Mouse (Mus musculus): ENCODE measurements around the gene Tmem145. TPM values are rescaled to one million over a fixed set of nuclear protein-coding genes. Genes with fewer than 3 reads are reported as not detected.
A peak's percentile ranks its signal among the peaks of the same experiment; 100 is the strongest.
"Not testable (repeated sequence)": the region's sequence is repeated elsewhere in the genome, so short reads cannot be mapped to it uniquely, and the experiment has no call there.

The Tmem145 gene
- polyA plus RNA-seq, 1 experiment from 2014 or later = 0.67 TPM

DNA sequence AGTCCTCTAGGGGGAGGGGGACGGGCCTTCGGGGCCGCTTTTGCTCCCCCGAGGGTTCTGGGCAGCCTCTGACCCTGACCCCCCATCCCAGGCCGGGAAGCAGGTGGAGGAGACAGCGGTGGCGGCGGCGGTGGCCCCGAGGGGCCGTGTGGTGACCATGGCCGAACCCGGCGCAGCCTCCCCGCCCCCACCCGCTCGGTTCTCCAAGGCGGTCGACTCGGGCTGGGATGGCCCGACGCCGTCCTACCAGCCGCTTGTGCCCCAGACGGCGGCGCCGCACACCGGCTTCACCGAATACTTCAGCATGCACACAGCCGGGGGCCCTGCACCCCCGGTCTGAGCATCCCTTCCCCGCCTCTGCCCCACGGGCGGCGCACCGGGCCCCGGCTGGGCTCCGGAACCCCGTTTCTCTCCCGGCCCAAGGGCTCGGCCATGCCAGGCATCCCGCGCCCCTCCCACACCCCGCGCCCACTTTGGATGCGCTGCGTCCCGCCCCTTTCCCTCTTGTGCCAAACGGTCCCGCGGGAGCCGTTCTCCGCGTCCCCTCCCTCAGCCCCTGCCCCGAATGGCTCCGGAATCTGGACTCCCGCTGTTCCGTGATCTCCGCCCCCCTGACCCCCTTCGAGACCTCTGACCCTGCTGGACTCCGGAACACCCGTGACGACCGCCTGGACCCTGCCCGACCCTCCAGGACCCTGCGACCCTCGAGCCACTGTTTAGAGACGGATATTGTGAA is 9.6 kb downstream of the Tmem145 start:
- no peak for ATAC-seq (ENCODE audit: low FRiP score, low TSS enrichment)
- 0 out of 2 replicates have a peak, but pooled peaks cover 5% of the 10 kb centered on the region for H3K4me1 ChIP-seq (replicated peaks; ENCODE audit: control insufficient read depth, insufficient read depth)
- no peaks in the 10 kb centered on the region; the same call in 1 of the 2 replicates for H3K27me3 ChIP-seq (ENCODE audit: control insufficient read depth, insufficient read depth, low read length)
- peak overlapping the region; percentile 69 for H3K4me2 ChIP-seq (replicated peaks; ENCODE audit: low read depth)
- no peak for TF ChIP-seq EP300 (optimal IDR thresholded peaks at IDR 0.05)
- no peak for TF ChIP-seq CTCF (IDR thresholded peaks at IDR 0.05; ENCODE audit: low read depth)
- no peaks in the 10 kb centered on the region for H3K36me3 ChIP-seq (ENCODE audit: control insufficient read depth, insufficient read depth, low read length)
- H3K9me3 ChIP-seq (ENCODE audit: control insufficient read depth, low read length) = no peaks in the 10 kb centered on the region
- H3K4me3 ChIP-seq (ENCODE audit: low read depth, low read length) = peak overlapping the region; percentile 42
- 1% methylated on average over 64 of the region's 69 CpGs for WGBS
- H3K9ac ChIP-seq (ENCODE audit: low read length) = peak overlapping the region; percentile 48
- H3K27ac ChIP-seq (replicated peaks) = no peak overlapping the region
- no peak for DNase-seq (ENCODE audit: low spot score)

DNA sequence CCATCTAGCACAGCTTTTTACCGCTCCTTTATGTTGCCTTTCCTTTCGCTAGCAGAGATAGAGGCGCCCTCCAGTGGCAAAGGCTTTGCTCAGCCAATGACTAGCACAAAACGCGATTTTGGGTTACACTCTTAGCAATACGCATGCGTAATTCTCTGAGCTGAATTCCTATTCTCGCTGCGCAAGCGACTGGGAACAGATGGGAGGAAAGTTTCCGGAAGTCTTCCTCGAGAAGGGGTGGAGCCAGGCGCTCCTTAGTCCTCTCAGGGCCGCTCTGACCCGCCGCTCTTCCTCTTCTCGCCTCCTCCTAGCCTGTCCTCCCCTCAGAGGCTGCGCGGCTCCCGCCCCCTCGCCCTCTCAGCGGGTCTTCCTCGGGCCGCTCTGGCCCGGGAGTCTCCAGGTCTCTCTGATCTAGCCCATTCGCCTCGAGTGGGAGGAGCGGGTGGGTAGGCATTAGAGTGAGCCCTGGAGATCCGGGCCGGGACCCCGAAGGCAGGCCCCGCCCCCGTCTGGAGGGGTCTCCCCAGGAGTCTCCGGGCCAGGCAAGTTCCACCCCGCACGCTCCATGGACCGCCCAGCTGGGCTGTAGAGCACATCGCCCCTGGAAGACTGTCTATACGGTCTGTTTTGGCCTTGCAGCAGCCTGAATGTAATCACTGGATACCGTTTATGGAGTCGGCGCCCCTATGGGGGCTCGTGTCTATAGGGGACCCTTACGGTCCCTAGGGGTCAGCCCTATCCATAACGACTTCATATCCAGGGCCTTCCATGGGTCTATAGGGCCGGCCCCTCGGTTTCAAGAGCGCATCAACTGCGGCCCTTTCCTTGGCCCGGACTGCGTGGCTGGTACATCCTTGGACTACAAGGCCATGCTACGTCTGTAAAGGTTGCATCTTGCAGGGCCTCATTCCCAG is 10.9 kb downstream of the Tmem145 start, which contains the start of gene Megf8:
TSS of gene Megf8 (plus strand) at position 633 of the 914 bp plus-strand sequence.
- H3K27ac ChIP-seq (replicated peaks) = peak within 1 kb of the TSS; percentile 87
- ATAC-seq (ENCODE audit: low FRiP score, low TSS enrichment) = peak; percentile 97
- under 1% methylated on average over 52 of the region's 52 CpGs for WGBS

DNA sequence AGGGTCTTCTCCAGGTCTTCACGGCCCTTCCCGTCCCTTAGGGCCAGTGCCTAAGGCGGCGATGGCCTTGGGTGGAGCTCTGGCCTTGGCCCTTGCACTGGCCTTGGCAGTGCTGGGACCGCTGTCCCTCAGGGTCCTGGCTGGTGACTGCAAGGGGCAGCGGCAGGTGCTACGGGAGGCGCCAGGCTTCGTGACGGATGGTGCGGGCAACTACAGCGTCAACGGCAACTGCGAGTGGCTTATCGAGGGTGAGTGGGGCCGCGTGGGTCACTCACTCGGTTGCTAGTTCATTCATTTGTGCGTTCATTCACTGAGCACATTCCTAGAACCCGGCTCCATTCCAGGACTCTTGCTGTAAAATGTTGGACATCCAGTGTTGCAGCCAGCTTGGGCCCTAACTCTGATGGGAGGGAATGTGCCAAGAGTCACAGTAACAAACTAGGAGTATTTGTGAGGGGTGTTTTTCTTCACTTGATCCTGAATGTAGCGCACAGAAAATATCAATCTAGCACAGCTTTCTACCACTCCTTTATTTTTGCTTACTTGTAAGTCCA is 11.6 kb downstream of the Tmem145 start:
- Histone ChIP-seq H3K4me2 (replicated peaks; ENCODE audit: low read depth) (peak overlapping the region; percentile 91), H3K4me1 (replicated peaks; ENCODE audit: control insufficient read depth, insufficient read depth) (0 out of 2 replicates have a peak, but pooled peaks cover 8% of the 10 kb centered on the region), H3K27ac (replicated peaks) (peak overlapping the region; percentile 87), H3K36me3 (ENCODE audit: control insufficient read depth, insufficient read depth, low read length) (no peaks in the 10 kb centered on the region), H3K27me3 (ENCODE audit: control insufficient read depth, insufficient read depth, low read length) (no peaks in the 10 kb centered on the region), H3K9me3 (ENCODE audit: control insufficient read depth, low read length) (no peaks in the 10 kb centered on the region), H3K4me3 (ENCODE audit: low read depth, low read length) (peak overlapping the region; percentile 63), H3K9ac (ENCODE audit: low read length) (peak overlapping the region; percentile 70)
- ATAC-seq (ENCODE audit: low FRiP score, low TSS enrichment) (no peak), DNase-seq (ENCODE audit: low spot score) (no peak)
- TF ChIP-seq CTCF (IDR thresholded peaks at IDR 0.05; ENCODE audit: low read depth) (no peak), EP300 (optimal IDR thresholded peaks at IDR 0.05) (no peak)
- WGBS = 9% methylated on average over 21 of the region's 21 CpGs

More for the DNA sequence above, 10.9 kb downstream of the Tmem145 start, which contains the start of gene Megf8:
- DNase-seq (ENCODE audit: low spot score) = peak; percentile 93
- no peaks in the 10 kb centered on the region for H3K27me3 ChIP-seq (ENCODE audit: control insufficient read depth, insufficient read depth, low read length)
- H3K9ac ChIP-seq (ENCODE audit: low read length) = peak within 1 kb of the TSS; percentile 70
- no peaks in the 10 kb centered on the region for H3K9me3 ChIP-seq (ENCODE audit: control insufficient read depth, low read length)
- no peaks in the 10 kb centered on the region for H3K36me3 ChIP-seq (ENCODE audit: control insufficient read depth, insufficient read depth, low read length)
- H3K4me1 ChIP-seq (replicated peaks; ENCODE audit: control insufficient read depth, insufficient read depth) = 0 out of 2 replicates have a peak, but pooled peaks cover 7% of the 10 kb centered on the region
- H3K4me3 ChIP-seq (ENCODE audit: low read depth, low read length) = peak within 1 kb of the TSS; percentile 63
- TF ChIP-seq CTCF (IDR thresholded peaks at IDR 0.05; ENCODE audit: low read depth) (peak; percentile 98), EP300 (optimal IDR thresholded peaks at IDR 0.05) (no peak)
- peak within 1 kb of the TSS; percentile 91 for H3K4me2 ChIP-seq (replicated peaks; ENCODE audit: low read depth)

- no peak for TF ChIP-seq CTCF (IDR thresholded peaks at IDR 0.05; ENCODE audit: low read depth)
- no peak for TF ChIP-seq EP300 (optimal IDR thresholded peaks at IDR 0.05)
- Histone ChIP-seq H3K27me3 (ENCODE audit: control insufficient read depth, insufficient read depth, low read length) (no peaks in the 10 kb centered on the region), H3K9me3 (ENCODE audit: control insufficient read depth, low read length) (no peaks in the 10 kb centered on the region), H3K4me2 (replicated peaks; ENCODE audit: low read depth) (peak overlapping the region; percentile 41), H3K4me1 (replicated peaks; ENCODE audit: control insufficient read depth, insufficient read depth) (0 out of 2 replicates have a peak, but pooled peaks cover 3% of the 10 kb centered on the region), H3K4me3 (ENCODE audit: low read depth, low read length) (no peak overlapping the region), H3K36me3 (ENCODE audit: control insufficient read depth, insufficient read depth, low read length) (no peaks in the 10 kb centered on the region), H3K9ac (ENCODE audit: low read length) (0 out of 2 replicates have a peak overlapping the region, but pooled peaks have one; percentile 18), H3K27ac (replicated peaks) (peak overlapping the region; percentile 46)
- WGBS = 19% methylated on average over 6 of the region's 6 CpGs
- DNase-seq (ENCODE audit: low spot score) (peak; percentile 41), ATAC-seq (ENCODE audit: low FRiP score, low TSS enrichment) (peak; percentile 41; the same call in 1 of the 2 replicates)
These were observed 16.2 kb downstream of the Tmem145 start for GRCm38 (mm10) chr7:25322058-25322484.

- H3K27ac ChIP-seq (replicated peaks) = no peak overlapping the region
- no peak overlapping the region for H3K4me2 ChIP-seq (replicated peaks; ENCODE audit: low read depth)
- H3K36me3 ChIP-seq (ENCODE audit: control insufficient read depth, insufficient read depth, low read length) = peaks cover 2% of the 10 kb centered on the region; the same call in 1 of the 2 replicates
- no peak overlapping the region for H3K9ac ChIP-seq (ENCODE audit: low read length)
- DNase-seq (ENCODE audit: low spot score) (no peak), ATAC-seq (ENCODE audit: low FRiP score, low TSS enrichment) (no peak)
- H3K4me3 ChIP-seq (ENCODE audit: low read depth, low read length) = no peak overlapping the region
- 0 out of 2 replicates have a peak, but pooled peaks cover 3% of the 10 kb centered on the region for H3K4me1 ChIP-seq (replicated peaks; ENCODE audit: control insufficient read depth, insufficient read depth)
- no peak for TF ChIP-seq CTCF (IDR thresholded peaks at IDR 0.05; ENCODE audit: low read depth)
- TF ChIP-seq EP300 (optimal IDR thresholded peaks at IDR 0.05) = no peak
- H3K27me3 ChIP-seq (ENCODE audit: control insufficient read depth, insufficient read depth, low read length) = no peaks in the 10 kb centered on the region
- H3K9me3 ChIP-seq (ENCODE audit: control insufficient read depth, low read length) = no peaks in the 10 kb centered on the region
- WGBS = 78% methylated on average over 2 of the region's 2 CpGs
These were observed 17.3 kb downstream of the Tmem145 start for GRCm38 (mm10) chr7:25323219-25323618.

DNA sequence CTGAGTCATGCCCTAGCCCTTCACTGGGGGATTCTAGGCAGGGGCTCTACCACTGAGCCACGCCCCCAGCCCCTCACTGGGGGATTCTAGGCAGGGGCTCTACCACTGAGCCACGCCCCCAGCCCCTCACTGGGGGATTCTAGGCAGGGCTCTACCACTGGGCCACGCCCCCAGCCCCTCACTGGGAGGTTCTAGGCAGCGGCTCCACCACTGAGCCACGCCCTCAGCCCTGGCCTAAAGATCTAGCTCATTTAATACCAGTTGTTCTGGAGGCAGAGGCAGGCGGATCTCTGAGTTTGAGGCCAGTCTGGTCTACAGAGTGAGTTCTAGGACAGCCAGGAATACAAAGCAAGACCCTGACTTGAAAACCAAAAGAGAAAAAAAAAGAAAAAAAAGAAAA is 19.5 kb downstream of the Tmem145 start:
- ATAC-seq (ENCODE audit: low FRiP score, low TSS enrichment); H3K9ac ChIP-seq (ENCODE audit: low read length); H3K36me3 ChIP-seq (ENCODE audit: control insufficient read depth, insufficient read depth, low read length); H3K27ac ChIP-seq (replicated peaks); H3K27me3 ChIP-seq (ENCODE audit: control insufficient read depth, insufficient read depth, low read length); H3K4me2 ChIP-seq (replicated peaks; ENCODE audit: low read depth); DNase-seq (ENCODE audit: low spot score); H3K4me1 ChIP-seq (replicated peaks; ENCODE audit: control insufficient read depth, insufficient read depth); H3K4me3 ChIP-seq (ENCODE audit: low read depth, low read length); H3K9me3 ChIP-seq (ENCODE audit: control insufficient read depth, low read length): not testable (repeated sequence)
- 84% methylated on average over 6 of the region's 6 CpGs for WGBS

All from stomach, postnatal 0 days (tissue).